ENCODE assay signal across 27 mouse cellular contexts in genomic region chr1:189873591-189873990, GRCm38 (mm10). TPM values are rescaled to one million over a fixed set of nuclear protein-coding genes. Genes with fewer than 3 reads are reported as not detected.
A peak's percentile ranks its signal among the peaks of the same experiment; 100 is the strongest.
DNase-seq lines count a peak whose midpoint lies in the region; ATAC-seq and TF ChIP-seq lines count a peak whose summit lies in the region.
"Had no signal": no experiment of that assay in that cellular context is flagged by ENCODE, and none has a peak within 500 bp of the region (broad histone marks: within the 10 kb centered on the region; RNA-seq: fewer than 3 reads in every experiment).

No protein-coding gene starts in this region.

- no peak overlapping the region for H3K4me3 ChIP-seq in stomach, postnatal 0 days (ENCODE audit: low read depth, low read length)
- no peak overlapping the region for H3K4me3 ChIP-seq in intestine, postnatal 0 days (ENCODE audit: low read depth, low read length)
- H3K4me3 ChIP-seq: embryonic facial prominence, embryonic 10.5 days; embryonic facial prominence, embryonic 15.5 days; forebrain, embryonic 12.5 days; kidney, embryonic 15.5 days; liver, embryonic 15.5 days; midbrain, embryonic 15.5 days had no signal

- H3K4me1 ChIP-seq in stomach, postnatal 0 days (replicated peaks; ENCODE audit: control insufficient read depth, insufficient read depth) = no peaks in the 10 kb centered on the region
- 0 out of 2 replicates have a peak, but pooled peaks cover 6% of the 10 kb centered on the region for H3K4me1 ChIP-seq in intestine, postnatal 0 days (replicated peaks; ENCODE audit: control insufficient read depth, insufficient read depth, low read length)
- H3K4me1 ChIP-seq: forebrain, embryonic 12.5 days had no signal

- no peak overlapping the region for H3K9ac ChIP-seq in stomach, postnatal 0 days (ENCODE audit: low read length)
- H3K9ac ChIP-seq in intestine, postnatal 0 days (ENCODE audit: low read depth, low read length) = no peak overlapping the region
- H3K9ac ChIP-seq: embryonic facial prominence, embryonic 15.5 days; forebrain, embryonic 12.5 days; forebrain, postnatal 0 days; kidney, embryonic 15.5 days; liver, embryonic 15.5 days; lung, embryonic 14.5 days; midbrain, embryonic 15.5 days had no signal

- no peak for TF ChIP-seq CTCF in stomach, postnatal 0 days (IDR thresholded peaks at IDR 0.05; ENCODE audit: low read depth)
- TF ChIP-seq CTCF in intestine, postnatal 0 days (IDR thresholded peaks at IDR 0.05; ENCODE audit: low read depth) = no peak

- H3K9me3 ChIP-seq in stomach, postnatal 0 days (ENCODE audit: control insufficient read depth, low read length) = no peaks in the 10 kb centered on the region
- H3K9me3 ChIP-seq in intestine, postnatal 0 days (ENCODE audit: control insufficient read depth) = no peaks in the 10 kb centered on the region
- H3K9me3 ChIP-seq: embryonic facial prominence, embryonic 10.5 days; embryonic facial prominence, embryonic 15.5 days; forebrain, embryonic 12.5 days; kidney, embryonic 15.5 days; liver, embryonic 15.5 days; midbrain, embryonic 15.5 days had no signal

- no peaks in the 10 kb centered on the region for H3K27me3 ChIP-seq in stomach, postnatal 0 days (ENCODE audit: control insufficient read depth, insufficient read depth, low read length)
- H3K27me3 ChIP-seq in intestine, postnatal 0 days (replicated peaks; ENCODE audit: control insufficient read depth, insufficient read depth, low read length) = no peaks in the 10 kb centered on the region
- H3K27me3 ChIP-seq: CH12.LX; embryonic facial prominence, embryonic 15.5 days; forebrain, embryonic 12.5 days; kidney, embryonic 15.5 days; liver, embryonic 15.5 days; midbrain, embryonic 15.5 days had no signal

- intact Hi-C loops in heart, postnatal 14 days (cut with DNase I) = no loop called here

- 0 out of 2 replicates have a peak overlapping the region, but pooled peaks have one; percentile 18 for H3K27ac ChIP-seq in stomach, postnatal 0 days (replicated peaks)
- H3K27ac ChIP-seq in intestine, postnatal 0 days (ENCODE audit: low read depth, low read length) = no peak overlapping the region
- H3K27ac ChIP-seq: embryonic facial prominence, embryonic 10.5 days; embryonic facial prominence, embryonic 15.5 days; forebrain, embryonic 12.5 days; kidney, embryonic 15.5 days; liver, embryonic 15.5 days; midbrain, embryonic 15.5 days had no signal

- no peak for ATAC-seq in stomach, postnatal 0 days (ENCODE audit: low FRiP score, low TSS enrichment)
- no peak for ATAC-seq in intestine, postnatal 0 days
- ATAC-seq: activated CD4-positive, CD25-positive, alpha-beta regulatory T cell, adult 4 months; forebrain, postnatal 0 days; midbrain, embryonic 15.5 days had no signal

- H3K4me2 ChIP-seq in stomach, postnatal 0 days (replicated peaks; ENCODE audit: low read depth) = no peak overlapping the region
- no peak overlapping the region for H3K4me2 ChIP-seq in intestine, postnatal 0 days (replicated peaks; ENCODE audit: low read depth)
- H3K4me2 ChIP-seq: embryonic facial prominence, embryonic 15.5 days; forebrain, embryonic 12.5 days; kidney, embryonic 15.5 days; liver, embryonic 15.5 days; lung, embryonic 14.5 days; midbrain, embryonic 15.5 days had no signal

- WGBS in stomach, postnatal 0 days = 74% methylated on average over 8 of the region's 8 CpGs
- 89% methylated on average over 8 of the region's 8 CpGs for WGBS in intestine, postnatal 0 days

- no peaks in the 10 kb centered on the region for H3K36me3 ChIP-seq in stomach, postnatal 0 days (ENCODE audit: control insufficient read depth, insufficient read depth, low read length)
- no peaks in the 10 kb centered on the region for H3K36me3 ChIP-seq in intestine, postnatal 0 days (ENCODE audit: control insufficient read depth, insufficient read depth)
- H3K36me3 ChIP-seq: forebrain, embryonic 12.5 days; liver, embryonic 15.5 days; midbrain, embryonic 15.5 days had no signal

- no peak for TF ChIP-seq EP300 in stomach, postnatal 0 days (optimal IDR thresholded peaks at IDR 0.05)

- DNase-seq in adrenal gland, adult (ENCODE audit: inconsistent age in 2 of 2, low spot score in 1 of 2) = peak; percentile 66 to 74
- no peak for DNase-seq in adrenal gland, adult 18-20 months (ENCODE audit: low spot score in 2 of 2)
- DNase-seq in heart, adult 18-20 months = peak; percentile 56
- DNase-seq in heart, postnatal 14 days = no peak
- DNase-seq in kidney, adult 11 months = peak; percentile 27
- DNase-seq in kidney, adult 18-20 months = no peak
- no peak for DNase-seq in stomach, postnatal 0 days (ENCODE audit: low spot score)
- DNase-seq: cerebellum, adult 2 months; cerebellum, postnatal 25 days; forebrain, postnatal 0 days; gastrocnemius, postnatal 14 days; kidney, postnatal 25 days; liver; lung, embryonic 14.5 days; lung, postnatal 14 days; right cerebral cortex, postnatal 4 days; thymus, adult 2 months; thymus, postnatal 4 days had no signal

RNA-seq across cellular contexts. Expression of gene Smyd2, which starts 48.6 kb away (rescaled TPM):
- 10 to 100 TPM; 64.6 to 80.0 TPM for total RNA-seq in adrenal gland, adult 18-20 months (2021)
- 100 to 1,000 TPM in 1 of 2 experiments, 10 to 100 TPM in 1; 92.9 to 112 TPM for total RNA-seq in heart, adult 18-20 months (2021)
- total RNA-seq in heart, postnatal 14 days (2021) = 100 to 1,000 TPM; 122 to 138 TPM
- polyA plus RNA-seq in stomach, postnatal 0 days (2015; fragmentation: Nextera tagmentation; extraction: Ambion mirVana) = 59.0 and 61.7 TPM in 2 replicates
- 47.1 and 48.1 TPM in 2 replicates for polyA plus RNA-seq in intestine, postnatal 0 days (2015; fragmentation: Nextera tagmentation; extraction: Ambion mirVana)

Comparison
In these comparisons a context has a peak if more than half of its experiments do, and no peak if none do; other contexts are left out.
1. DNase-seq: peak in adrenal gland, adult (2 of 2), heart, adult 18-20 months (2 of 2) and kidney, adult 11 months (single experiment); none in adrenal gland, adult 18-20 months (0 of 2), heart, postnatal 14 days (0 of 2), kidney, adult 18-20 months (single experiment) and stomach, postnatal 0 days (single experiment).